Mouse (Mus musculus) mouse trophoblast stem cell (cell line): Measurements from ENCODE around the gene Angptl2.

ENCODE experiments used
- in situ Hi-C, 2 experiments: fragments of 300-500 bp; cut with MseI, MboI; formaldehyde crosslinking; loops; 2 replicates in 1 of 2; 3 replicates in 1 of 2; pipeline ENCODE4 v1.15.1; 2025

Gene Angptl2

DNA sequence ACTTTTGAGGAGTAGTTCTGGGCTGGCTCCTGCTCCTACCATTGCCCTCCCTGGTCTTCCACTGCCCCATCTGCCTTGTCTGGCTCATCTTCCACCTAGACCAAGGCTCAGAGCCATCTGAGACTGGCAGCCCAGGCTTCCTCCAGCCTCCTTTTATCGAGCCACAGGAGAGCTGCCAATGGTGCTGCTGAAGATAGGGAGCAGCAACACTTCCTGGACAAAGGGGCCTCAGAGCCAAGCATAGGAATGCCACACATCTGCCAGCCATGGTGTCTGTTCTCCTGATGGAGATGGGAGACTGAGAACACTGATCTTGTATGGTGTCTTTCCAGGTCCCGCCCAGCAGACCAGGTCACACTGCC lies 53.2 kb downstream of the Angptl2 start:
- in situ Hi-C loops, result no loop called here

DNA sequence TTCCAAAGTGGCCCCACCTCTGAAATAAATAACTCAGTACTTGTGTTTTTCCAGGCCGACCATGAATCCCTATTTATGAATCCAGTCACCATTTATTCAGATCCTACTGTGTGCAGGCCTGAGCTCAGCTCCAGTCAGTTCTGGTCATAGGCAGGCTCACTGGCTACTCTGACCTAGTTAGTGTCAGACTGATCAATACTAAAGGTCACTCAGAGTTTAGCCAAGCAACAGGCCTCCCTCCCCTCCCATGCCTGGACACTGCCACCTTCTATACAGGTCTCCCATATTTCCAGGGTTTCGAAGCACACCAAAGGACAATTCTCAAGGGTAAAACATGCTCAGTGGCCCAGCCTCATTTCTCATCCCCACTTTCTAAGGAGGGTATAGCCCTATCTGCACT lies 54.7 kb downstream of the Angptl2 start:
- in situ Hi-C loops, result no loop called here

DNA sequence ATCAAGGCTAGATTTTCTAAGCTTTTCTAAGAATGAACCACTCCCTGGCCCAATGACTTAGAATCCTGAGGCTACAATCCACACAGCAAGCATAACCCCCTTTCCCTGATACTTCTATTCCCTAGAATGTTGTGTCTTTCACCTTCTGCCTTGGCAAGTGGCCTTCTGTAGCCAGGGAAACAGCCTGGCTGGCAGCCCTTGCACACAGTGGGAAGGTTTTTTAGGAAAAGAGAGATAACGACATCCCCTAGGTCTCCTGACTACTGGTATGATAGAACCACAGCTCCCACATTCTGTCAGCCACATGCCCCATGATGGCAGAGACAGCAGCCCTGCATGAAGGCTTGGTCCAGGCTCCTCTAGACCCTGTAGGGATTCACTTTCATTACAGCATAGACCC lies 55.6 kb downstream of the Angptl2 start:
- in situ Hi-C loops, result no loop called here

GRCm38 (mm10) chr2:33272665-33273439 lies 57.0 kb downstream of the Angptl2 start:
- in situ Hi-C loops, result no loop called here

- in situ Hi-C loops, result no loop called here
Measured at GRCm38 (mm10) chr2:33274719-33275490, 59.0 kb downstream of the Angptl2 start.

GRCm38 (mm10) chr2:33279758-33280157 lies 63.9 kb downstream of the Angptl2 start:
- in situ Hi-C loops, result no loop called here

GRCm38 (mm10) chr2:33280525-33280924 lies 64.7 kb downstream of the Angptl2 start:
- in situ Hi-C loops, result no loop called here

DNA sequence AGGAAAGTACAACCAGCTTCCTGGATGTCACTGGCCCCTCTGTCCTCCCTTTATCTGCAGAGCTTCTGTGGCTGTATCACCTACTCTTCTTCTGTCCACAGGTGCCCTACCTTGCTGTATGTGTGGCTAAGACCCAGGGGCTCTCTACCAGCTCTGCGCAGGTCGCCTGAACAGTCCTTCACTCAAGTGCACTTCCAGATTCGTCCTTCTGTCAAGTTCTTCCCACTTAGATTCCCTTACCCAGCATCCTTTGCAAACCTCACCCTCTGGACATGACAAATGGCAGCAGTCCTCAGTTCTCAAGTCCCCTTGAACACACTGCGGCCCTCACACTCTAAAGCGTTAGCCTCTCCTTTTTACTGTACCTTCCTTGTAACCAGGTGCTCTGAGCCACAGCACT lies 65.9 kb downstream of the Angptl2 start:
- in situ Hi-C loops, result no loop called here

DNA sequence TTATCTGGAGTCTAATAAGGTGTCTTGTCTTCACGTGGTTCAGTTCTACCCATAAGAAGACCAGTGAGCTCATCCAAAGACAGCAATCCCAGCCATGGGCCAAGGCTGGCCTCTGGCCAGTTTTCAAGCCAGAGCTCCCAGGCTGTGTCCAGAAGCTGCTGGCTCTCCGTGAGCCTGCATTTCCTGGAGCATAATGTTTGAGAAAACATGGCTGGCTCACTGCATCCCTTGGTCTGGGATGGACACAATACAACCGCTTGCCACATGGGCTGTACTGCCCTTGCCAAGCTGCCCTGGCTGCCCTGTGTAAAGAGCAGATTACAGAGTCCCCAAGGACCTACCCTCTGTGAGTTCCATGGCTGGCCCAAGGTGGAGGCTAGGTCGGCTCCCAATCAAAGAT lies 67.0 kb downstream of the Angptl2 start:
- in situ Hi-C loops, result no loop called here

DNA sequence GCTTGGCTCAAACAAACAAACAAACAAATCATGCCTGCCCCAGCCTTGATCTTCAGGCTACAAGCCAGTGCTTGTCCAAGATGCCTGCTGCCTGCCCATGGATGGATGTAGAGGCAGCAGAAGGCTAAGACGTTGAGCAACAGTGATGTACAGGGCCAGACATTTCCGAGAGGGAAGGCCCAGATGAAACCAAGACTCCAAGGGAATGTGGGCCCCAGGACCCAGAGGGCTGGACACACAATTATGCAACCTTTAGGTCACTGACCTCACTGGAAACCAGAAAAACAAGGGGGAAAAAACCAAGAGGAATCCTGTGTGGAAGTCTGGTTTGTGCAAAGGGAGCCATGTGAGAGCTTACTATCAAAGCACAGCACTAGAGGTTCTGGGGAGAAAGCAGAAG lies 67.8 kb downstream of the Angptl2 start:
- in situ Hi-C loops, result no loop called here

- in situ Hi-C loops, result no loop called here
Measured at GRCm38 (mm10) chr2:33288837-33289236, 73.0 kb downstream of the Angptl2 start.

GRCm38 (mm10) chr2:33290491-33290890 lies 74.6 kb downstream of the Angptl2 start:
- in situ Hi-C loops, result no loop called here

DNA sequence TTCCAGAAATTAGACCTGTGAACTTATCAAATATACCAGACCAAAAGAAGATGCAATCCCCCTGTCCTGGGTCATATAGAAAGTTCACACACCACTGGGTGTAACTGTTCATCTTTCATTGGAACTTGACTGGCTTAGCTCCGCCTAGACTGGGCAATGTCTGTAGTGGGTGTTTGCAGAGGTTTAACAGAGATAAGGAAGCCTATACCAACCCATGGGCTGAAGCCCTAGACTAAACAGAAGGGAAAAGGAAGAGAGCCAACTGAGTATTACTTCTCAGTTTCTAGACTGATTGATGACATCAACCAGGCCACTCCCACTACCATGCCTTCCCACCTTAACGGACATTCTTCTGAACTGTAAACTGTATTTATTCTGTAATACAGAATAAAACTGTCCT lies 76.2 kb downstream of the Angptl2 start:
- in situ Hi-C loops, result no loop called here

DNA sequence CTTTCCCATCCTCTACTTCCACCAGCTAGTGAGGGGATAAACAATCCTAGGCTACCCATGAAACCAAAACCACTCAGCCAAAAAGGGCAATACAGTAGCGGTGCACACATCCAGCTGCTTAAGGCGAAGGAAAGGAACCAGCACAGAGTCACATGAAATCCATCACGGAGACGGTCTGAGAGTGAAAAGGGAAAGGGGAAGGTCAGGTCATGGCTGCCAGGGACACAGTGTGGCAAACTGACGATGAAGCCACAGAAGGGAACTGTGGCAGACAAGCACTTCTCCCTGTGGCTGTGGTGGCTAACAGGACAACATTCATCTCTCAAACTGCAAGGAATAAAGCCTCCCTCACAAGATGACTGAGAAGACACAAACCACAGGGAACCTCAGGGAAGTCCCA lies 79.2 kb downstream of the Angptl2 start:
- in situ Hi-C loops, result no loop called here
